Mouse (Mus musculus): ENCODE results near the gene Tmed4. TPM values are rescaled to one million over a fixed set of nuclear protein-coding genes. Genes with fewer than 3 reads are reported as not detected.

Tmed4 gene
- total RNA-seq (2017) = 28.6 and 39.8 TPM in 2 replicates

GRCm38 (mm10) chr11:6274387-6275093 is at the start of gene Tmed4:
Gene Tmed4 (minus strand): TSS chr11:6274870.
- ATAC-seq (ENCODE audit: extremely low read depth, insufficient number of reproducible peaks, low FRiP score, poor library complexity, severe bottlenecking) = peak; percentile 94

- no peak for ATAC-seq (ENCODE audit: extremely low read depth, insufficient number of reproducible peaks, low FRiP score, poor library complexity, severe bottlenecking)
These were observed 48.7 kb upstream of the Tmed4 start for GRCm38 (mm10) chr11:6323348-6323747.

- no peak for ATAC-seq (ENCODE audit: extremely low read depth, insufficient number of reproducible peaks, low FRiP score, poor library complexity, severe bottlenecking)
These were observed 47.4 kb upstream of the Tmed4 start for GRCm38 (mm10) chr11:6322086-6322485.

- ATAC-seq (ENCODE audit: extremely low read depth, insufficient number of reproducible peaks, low FRiP score, poor library complexity, severe bottlenecking) = no peak
These were observed 44.7 kb upstream of the Tmed4 start for GRCm38 (mm10) chr11:6319374-6319773.

- no peak for ATAC-seq (ENCODE audit: extremely low read depth, insufficient number of reproducible peaks, low FRiP score, poor library complexity, severe bottlenecking)
These were observed 43.9 kb upstream of the Tmed4 start for GRCm38 (mm10) chr11:6318559-6318958.

GRCm38 (mm10) chr11:6316821-6317220 is 42.2 kb upstream of the Tmed4 start:
- ATAC-seq (ENCODE audit: extremely low read depth, insufficient number of reproducible peaks, low FRiP score, poor library complexity, severe bottlenecking) = no peak

GRCm38 (mm10) chr11:6313874-6314406 is 39.3 kb upstream of the Tmed4 start:
- ATAC-seq (ENCODE audit: extremely low read depth, insufficient number of reproducible peaks, low FRiP score, poor library complexity, severe bottlenecking) = no peak

- no peak for ATAC-seq (ENCODE audit: extremely low read depth, insufficient number of reproducible peaks, low FRiP score, poor library complexity, severe bottlenecking)
These were observed 33.5 kb upstream of the Tmed4 start for GRCm38 (mm10) chr11:6308181-6308580.

GRCm38 (mm10) chr11:6305943-6306430 is 31.3 kb upstream of the Tmed4 start:
- no peak for ATAC-seq (ENCODE audit: extremely low read depth, insufficient number of reproducible peaks, low FRiP score, poor library complexity, severe bottlenecking)

GRCm38 (mm10) chr11:6302793-6303192 is 28.1 kb upstream of the Tmed4 start:
- ATAC-seq (ENCODE audit: extremely low read depth, insufficient number of reproducible peaks, low FRiP score, poor library complexity, severe bottlenecking) = no peak

- peak; percentile 81 for ATAC-seq (ENCODE audit: extremely low read depth, insufficient number of reproducible peaks, low FRiP score, poor library complexity, severe bottlenecking)
These were observed 24.8 kb upstream of the Tmed4 start for GRCm38 (mm10) chr11:6299435-6299834.

- no peak for ATAC-seq (ENCODE audit: extremely low read depth, insufficient number of reproducible peaks, low FRiP score, poor library complexity, severe bottlenecking)
These were observed 21.4 kb upstream of the Tmed4 start for GRCm38 (mm10) chr11:6296077-6296476.

GRCm38 (mm10) chr11:6294632-6295031 is 20.0 kb upstream of the Tmed4 start:
- no peak for ATAC-seq (ENCODE audit: extremely low read depth, insufficient number of reproducible peaks, low FRiP score, poor library complexity, severe bottlenecking)

- ATAC-seq (ENCODE audit: extremely low read depth, insufficient number of reproducible peaks, low FRiP score, poor library complexity, severe bottlenecking) = no peak
These were observed 18.9 kb upstream of the Tmed4 start for GRCm38 (mm10) chr11:6293601-6294000.

GRCm38 (mm10) chr11:6292988-6293349 is 18.3 kb upstream of the Tmed4 start:
- ATAC-seq (ENCODE audit: extremely low read depth, insufficient number of reproducible peaks, low FRiP score, poor library complexity, severe bottlenecking) = no peak

GRCm38 (mm10) chr11:6292116-6292987 is 17.7 kb upstream of the Tmed4 start:
- ATAC-seq (ENCODE audit: extremely low read depth, insufficient number of reproducible peaks, low FRiP score, poor library complexity, severe bottlenecking) = peak; percentile 54

- ATAC-seq (ENCODE audit: extremely low read depth, insufficient number of reproducible peaks, low FRiP score, poor library complexity, severe bottlenecking) = peak; percentile 86
These were observed 16.9 kb upstream of the Tmed4 start, which contains the start of gene Ogdh for GRCm38 (mm10) chr11:6291401-6292115. Gene Ogdh (plus strand): TSS chr11:6291633.

GRCm38 (mm10) chr11:6290883-6291282 is 16.2 kb upstream of the Tmed4 start:
- ATAC-seq (ENCODE audit: extremely low read depth, insufficient number of reproducible peaks, low FRiP score, poor library complexity, severe bottlenecking) = no peak

GRCm38 (mm10) chr11:6290138-6290537 is 15.5 kb upstream of the Tmed4 start:
- no peak for ATAC-seq (ENCODE audit: extremely low read depth, insufficient number of reproducible peaks, low FRiP score, poor library complexity, severe bottlenecking)

Measured in neutrophil, adult 5-6 weeks (primary cell).